Mouse (Mus musculus) midbrain, embryonic 12.5 days (tissue): ENCODE data around the gene Gm28308. TPM values are rescaled to one million over a fixed set of nuclear protein-coding genes. Genes with fewer than 3 reads are reported as not detected.

Source experiments
- ATAC-seq: fragments of 200-750 bp; cut with Nextera tagmentation; 2 replicates; pipeline ENCODE4 v1.8.0; 2017; ENCODE audit warnings: low read depth, moderate TSS enrichment, moderate library complexity; ENCODE audit not compliant: low FRiP score
- H3K27ac ChIP-seq: fragments of 300-500 bp; sonication (generic); replicated peaks from 2 replicates; pipeline ENCODE4 v1.5.1; 2016; ENCODE audit warnings: mild to moderate bottlenecking
- H3K27me3 ChIP-seq: fragments of 300-500 bp; sonication (generic); 2 replicates; pipeline ENCODE4 v1.6.1; 2016; ENCODE audit warnings: mild to moderate bottlenecking
- H3K36me3 ChIP-seq: fragments of 300-500 bp; sonication (generic); 2 replicates; pipeline ENCODE4 v1.6.1; 2016
- H3K4me1 ChIP-seq: fragments of 300-500 bp; sonication (generic); 2 replicates; pipeline ENCODE4 v1.6.1; 2016
- H3K4me2 ChIP-seq: fragments of 300-500 bp; sonication (generic); replicated peaks from 2 replicates; pipeline ENCODE4 v1.6.1; 2016; ENCODE audit warnings: mild to moderate bottlenecking, moderate library complexity
- H3K4me3 ChIP-seq: fragments of 300-500 bp; sonication (generic); 2 replicates; pipeline ENCODE4 v1.5.1; 2016; ENCODE audit warnings: mild to moderate bottlenecking
- H3K9ac ChIP-seq: fragments of 300-500 bp; sonication (generic); replicated peaks from 2 replicates; pipeline ENCODE4 v1.6.1; 2016; ENCODE audit warnings: mild to moderate bottlenecking, moderate library complexity
- H3K9me3 ChIP-seq: fragments of 300-500 bp; sonication (generic); 2 replicates; pipeline ENCODE4 v1.6.1; 2016; ENCODE audit warnings: mild to moderate bottlenecking
- WGBS: fragments of 180-500 bp; shearing (Covaris S2); methylation state at CpG from one replicate; pipeline ENCODE4 v1.1.7; 2016; 5-methylcytosine and 5-hydroxymethylcytosine counted together
- polyA plus RNA-seq: library from polyadenylated mRNA; unstranded; fragments of >200 nt; fragmentation: Nextera tagmentation; extraction: Ambion mirVana; gene quantifications from 2 replicates; pipeline ENCODE4 v1.2.1, GENCODE M21; 2016

The Gm28308 gene
- polyA plus RNA-seq, 1 experiment from 2014 or later: not detected

DNA sequence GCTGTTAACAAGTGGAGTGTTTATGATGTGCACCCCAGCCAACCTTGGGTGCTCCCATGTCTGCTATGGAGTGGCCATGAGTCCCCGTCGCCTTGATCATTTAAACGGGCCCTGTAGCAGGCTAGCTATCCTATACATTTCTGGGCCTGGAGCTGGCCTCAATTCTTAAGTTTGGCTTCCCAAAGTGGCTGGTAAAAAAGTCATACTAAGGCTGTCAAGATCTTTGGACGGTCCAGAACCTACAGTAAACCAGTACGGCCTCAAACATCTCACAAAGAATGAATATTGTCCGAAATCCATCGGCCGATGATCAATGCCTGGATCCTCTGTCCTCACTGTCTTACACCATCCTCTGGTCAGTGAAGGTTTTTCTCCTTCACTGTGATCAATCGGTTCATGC is 22.1 kb upstream of the Gm28308 start:
- Histone ChIP-seq H3K9ac (no peak overlapping the region), H3K4me2 (no peak overlapping the region), H3K27me3 (peaks cover 89% of the 10 kb centered on the region), H3K4me1 (peaks cover 2% of the 10 kb centered on the region; the same call in 1 of the 2 replicates), H3K27ac (no peak overlapping the region), H3K36me3 (no peaks in the 10 kb centered on the region), H3K4me3 (no peak overlapping the region), H3K9me3 (no peaks in the 10 kb centered on the region)
- WGBS: 24% methylated on average over 9 of the region's 9 CpGs
- no peak for ATAC-seq

DNA sequence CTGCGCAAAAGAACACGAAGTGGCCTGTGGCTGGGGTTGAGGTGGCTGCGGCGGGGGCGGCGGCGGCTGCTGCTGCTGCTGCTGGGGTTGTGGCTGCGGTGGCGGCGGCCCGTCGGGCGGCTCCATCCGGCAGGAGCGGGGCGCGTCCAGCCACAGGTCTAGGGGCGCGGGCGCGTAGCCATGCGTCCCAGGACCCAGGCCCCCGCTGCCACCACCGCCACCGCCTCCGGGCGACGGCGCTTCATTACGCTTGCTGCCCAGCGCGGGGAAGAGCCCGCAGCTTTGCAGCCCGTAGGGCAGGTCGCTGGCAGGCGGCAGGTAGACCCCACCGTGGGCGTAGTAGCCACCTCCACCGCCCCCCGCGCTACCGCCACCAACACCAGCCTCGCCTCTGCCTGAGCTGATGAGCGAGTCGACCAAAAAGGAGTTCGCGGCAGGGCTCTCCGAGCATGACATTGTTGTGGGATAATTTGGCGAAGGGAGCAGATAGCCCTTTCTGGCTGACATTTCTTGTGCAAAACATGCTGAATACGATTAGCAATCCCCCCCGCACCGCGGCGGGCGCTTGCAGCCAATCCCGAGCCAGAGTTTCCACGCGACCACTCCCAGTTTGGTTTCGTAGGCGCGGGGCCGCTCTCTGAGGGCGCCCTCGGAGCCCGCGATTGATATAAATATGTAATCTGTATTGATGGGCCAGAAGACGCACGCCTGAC is 21.4 kb upstream of the Gm28308 start:
- Histone ChIP-seq H3K4me1 (no peaks in the 10 kb centered on the region), H3K27ac (no peak overlapping the region), H3K36me3 (no peaks in the 10 kb centered on the region), H3K4me2 (no peak overlapping the region), H3K9me3 (no peaks in the 10 kb centered on the region), H3K27me3 (peaks cover 89% of the 10 kb centered on the region), H3K4me3 (no peak overlapping the region), H3K9ac (no peak overlapping the region)
- ATAC-seq: no peak
- WGBS: 2% methylated on average over 68 of the region's 68 CpGs

DNA sequence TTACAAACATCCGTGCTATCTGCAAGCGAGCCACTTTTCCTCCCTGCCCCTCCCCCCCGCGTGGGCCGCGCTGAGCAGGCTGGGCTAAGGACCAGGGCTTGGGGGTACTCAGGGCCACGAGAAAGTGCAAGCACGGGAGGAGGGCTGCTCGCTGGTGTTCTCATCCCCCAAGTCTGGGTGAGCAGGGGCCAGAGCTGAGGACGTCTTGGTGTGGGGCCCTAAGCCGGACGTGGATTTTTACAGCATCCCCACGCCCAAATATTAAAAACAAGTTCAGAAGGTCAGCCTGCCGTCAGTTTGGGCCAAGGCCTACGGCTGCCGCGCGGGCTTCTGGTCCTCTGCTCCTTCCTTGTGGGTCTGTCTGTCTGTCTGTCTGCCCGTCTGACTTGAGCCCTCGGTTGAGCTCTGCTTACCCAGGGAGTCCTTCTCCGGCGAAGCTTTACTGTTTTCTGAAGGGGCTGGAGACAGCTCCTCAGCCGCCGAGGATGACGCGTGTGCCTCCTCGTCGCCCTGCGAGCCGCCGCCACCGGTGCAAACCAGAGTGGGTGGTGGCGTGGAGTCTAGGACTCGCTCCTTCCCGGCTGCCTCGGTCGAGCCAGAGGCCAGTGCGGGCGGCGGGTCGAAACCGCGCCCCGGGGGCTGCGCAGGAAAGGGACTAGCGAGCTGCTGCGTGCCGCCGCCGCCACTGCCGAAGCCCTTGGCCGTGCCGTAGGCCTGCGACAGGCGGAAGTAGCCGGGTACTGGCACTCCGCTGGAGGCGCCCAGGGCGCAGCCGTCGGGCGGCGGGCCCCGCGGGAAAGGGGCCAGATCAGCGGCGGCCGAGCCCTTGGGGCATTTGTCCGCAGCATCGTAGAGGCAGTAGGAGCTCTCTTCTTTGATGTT is 20.6 kb upstream of the Gm28308 start:
- Histone ChIP-seq H3K9me3 (no peaks in the 10 kb centered on the region), H3K9ac (no peak overlapping the region), H3K4me1 (no peaks in the 10 kb centered on the region), H3K27ac (no peak overlapping the region), H3K27me3 (peaks cover 91% of the 10 kb centered on the region), H3K4me2 (no peak overlapping the region), H3K4me3 (no peak overlapping the region), H3K36me3 (no peaks in the 10 kb centered on the region)
- WGBS: 1% methylated on average over 70 of the region's 70 CpGs
- no peak for ATAC-seq

- H3K4me2 ChIP-seq: no peak overlapping the region
- no peak for ATAC-seq
- no peak overlapping the region for H3K9ac ChIP-seq
- H3K27me3 ChIP-seq: peaks cover 94% of the 10 kb centered on the region
- no peaks in the 10 kb centered on the region for H3K4me1 ChIP-seq
- no peaks in the 10 kb centered on the region for H3K36me3 ChIP-seq
- WGBS: 1% methylated on average over 23 of the region's 23 CpGs
- H3K9me3 ChIP-seq: no peaks in the 10 kb centered on the region
- no peak overlapping the region for H3K27ac ChIP-seq
- H3K4me3 ChIP-seq: no peak overlapping the region
These were observed 19.9 kb upstream of the Gm28308 start for GRCm38 (mm10) chr6:52232984-52233545.

- Histone ChIP-seq H3K4me1 (no peaks in the 10 kb centered on the region), H3K27me3 (peaks cover 94% of the 10 kb centered on the region), H3K9me3 (no peaks in the 10 kb centered on the region), H3K4me2 (no peak overlapping the region), H3K36me3 (no peaks in the 10 kb centered on the region), H3K4me3 (no peak overlapping the region), H3K9ac (no peak overlapping the region), H3K27ac (no peak overlapping the region)
- under 1% methylated on average over 18 of the region's 18 CpGs for WGBS
- no peak for ATAC-seq
These were observed 19.4 kb upstream of the Gm28308 start for GRCm38 (mm10) chr6:52232568-52232965.

DNA sequence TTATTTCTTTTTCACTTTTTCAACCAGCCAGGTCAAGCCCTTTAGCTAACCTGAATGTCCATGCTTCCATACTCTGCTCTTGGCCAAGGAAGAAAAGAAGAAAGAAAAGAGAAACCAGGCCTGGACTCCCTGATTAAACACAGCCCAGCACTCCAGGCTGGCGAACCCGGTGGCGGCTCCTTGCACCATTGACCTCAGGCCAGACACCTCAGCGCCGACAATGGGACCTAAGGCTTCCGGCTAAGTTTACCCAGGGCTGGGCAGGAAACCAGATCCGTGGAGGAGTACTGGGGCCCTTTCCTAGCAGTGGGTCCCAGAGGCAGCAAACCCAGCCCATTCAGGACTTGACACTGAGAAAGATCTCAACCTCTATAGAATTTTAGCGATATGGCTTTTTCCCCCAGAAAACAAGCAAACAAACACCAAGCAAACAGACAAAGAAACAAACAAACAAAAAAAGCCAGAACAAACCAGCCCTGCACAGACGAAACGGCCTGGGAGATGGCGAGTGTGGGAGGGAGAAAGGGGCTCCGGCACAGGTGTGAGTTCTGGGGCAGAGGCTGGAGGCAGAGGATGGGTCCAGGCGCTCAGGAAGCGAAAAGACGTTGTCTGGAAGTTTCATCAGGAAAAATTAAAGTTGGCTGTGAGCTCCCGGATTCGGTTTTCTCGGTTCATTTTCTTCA is 18.9 kb upstream of the Gm28308 start:
- H3K4me1 ChIP-seq: no peaks in the 10 kb centered on the region
- H3K9me3 ChIP-seq: no peaks in the 10 kb centered on the region
- ATAC-seq: no peak
- H3K27me3 ChIP-seq: peaks cover 94% of the 10 kb centered on the region
- H3K36me3 ChIP-seq: no peaks in the 10 kb centered on the region
- H3K4me3 ChIP-seq: no peak overlapping the region
- 2% methylated on average over 18 of the region's 18 CpGs for WGBS
- H3K27ac ChIP-seq: no peak overlapping the region
- no peak overlapping the region for H3K9ac ChIP-seq
- H3K4me2 ChIP-seq: no peak overlapping the region

DNA sequence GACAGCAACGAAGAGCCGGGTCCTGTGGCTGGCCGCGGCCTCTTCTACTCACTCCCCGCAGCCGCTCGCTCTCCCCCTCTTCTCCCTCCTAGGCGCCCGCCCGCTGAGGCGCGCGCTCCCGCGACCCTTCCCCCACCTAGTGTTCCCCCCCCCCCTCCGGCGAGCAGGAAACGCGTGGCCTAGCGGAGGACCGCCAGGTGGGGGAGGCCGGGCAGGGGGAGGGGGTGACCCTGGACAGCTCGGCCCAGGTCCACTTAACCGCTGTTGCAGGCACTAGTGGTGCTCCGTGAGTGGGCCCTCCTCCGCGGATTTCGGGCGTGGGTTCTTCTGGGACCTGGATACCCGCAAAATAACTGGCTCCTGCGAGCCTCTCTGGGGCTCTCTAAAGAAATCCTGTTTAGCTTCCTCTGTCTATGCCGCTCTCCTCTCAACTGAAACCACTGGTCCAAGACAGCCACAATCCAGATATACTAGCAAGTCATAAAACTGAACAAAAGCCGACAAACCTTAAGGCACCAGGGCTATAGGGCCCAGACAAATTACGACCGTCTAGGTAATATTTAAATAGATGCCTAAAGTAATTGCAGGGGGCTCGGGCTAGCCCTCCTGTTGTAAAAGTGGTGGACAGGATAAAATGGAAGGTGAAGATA is 17.5 kb upstream of the Gm28308 start, which contains the start of gene Hoxa9:
Hoxa9 (minus strand) TSS at position 574 of the 650 bp plus-strand sequence.
- Histone ChIP-seq H3K4me1 (no peaks in the 10 kb centered on the region), H3K27ac (no peak within 1 kb of the TSS), H3K9me3 (no peaks in the 10 kb centered on the region), H3K9ac (no peak within 1 kb of the TSS), H3K36me3 (no peaks in the 10 kb centered on the region), H3K27me3 (peaks cover 94% of the 10 kb centered on the region), H3K4me3 (no peak within 1 kb of the TSS), H3K4me2 (no peak within 1 kb of the TSS)
- 2% methylated on average over 20 of the region's 36 CpGs for WGBS
- no peak for ATAC-seq

- no peak overlapping the region for H3K27ac ChIP-seq
These were observed 16.6 kb upstream of the Gm28308 start for GRCm38 (mm10) chr6:52229558-52230416.

GRCm38 (mm10) chr6:52228475-52229465 is 15.6 kb upstream of the Gm28308 start:
- no peak overlapping the region for H3K27ac ChIP-seq
- H3K4me1 ChIP-seq: no peaks in the 10 kb centered on the region
- 1% methylated on average over 38 of the region's 38 CpGs for WGBS
- no peak for ATAC-seq
- no peak overlapping the region for H3K9ac ChIP-seq
- H3K4me3 ChIP-seq: no peak overlapping the region
- peaks cover 94% of the 10 kb centered on the region for H3K27me3 ChIP-seq
- H3K36me3 ChIP-seq: no peaks in the 10 kb centered on the region
- H3K9me3 ChIP-seq: no peaks in the 10 kb centered on the region
- no peak overlapping the region for H3K4me2 ChIP-seq

More at GRCm38 (mm10) chr6:52229558-52230416, 16.6 kb upstream of the Gm28308 start:
- WGBS: 3% methylated on average over 43 of the region's 44 CpGs
- Histone ChIP-seq H3K4me2 (no peak overlapping the region), H3K9ac (no peak overlapping the region), H3K9me3 (no peaks in the 10 kb centered on the region), H3K27me3 (peaks cover 94% of the 10 kb centered on the region), H3K4me1 (no peaks in the 10 kb centered on the region), H3K36me3 (no peaks in the 10 kb centered on the region), H3K4me3 (no peak overlapping the region)
- no peak for ATAC-seq
